Mouse (Mus musculus): Measurements from ENCODE around the gene Khk.

Khk gene

DNA sequence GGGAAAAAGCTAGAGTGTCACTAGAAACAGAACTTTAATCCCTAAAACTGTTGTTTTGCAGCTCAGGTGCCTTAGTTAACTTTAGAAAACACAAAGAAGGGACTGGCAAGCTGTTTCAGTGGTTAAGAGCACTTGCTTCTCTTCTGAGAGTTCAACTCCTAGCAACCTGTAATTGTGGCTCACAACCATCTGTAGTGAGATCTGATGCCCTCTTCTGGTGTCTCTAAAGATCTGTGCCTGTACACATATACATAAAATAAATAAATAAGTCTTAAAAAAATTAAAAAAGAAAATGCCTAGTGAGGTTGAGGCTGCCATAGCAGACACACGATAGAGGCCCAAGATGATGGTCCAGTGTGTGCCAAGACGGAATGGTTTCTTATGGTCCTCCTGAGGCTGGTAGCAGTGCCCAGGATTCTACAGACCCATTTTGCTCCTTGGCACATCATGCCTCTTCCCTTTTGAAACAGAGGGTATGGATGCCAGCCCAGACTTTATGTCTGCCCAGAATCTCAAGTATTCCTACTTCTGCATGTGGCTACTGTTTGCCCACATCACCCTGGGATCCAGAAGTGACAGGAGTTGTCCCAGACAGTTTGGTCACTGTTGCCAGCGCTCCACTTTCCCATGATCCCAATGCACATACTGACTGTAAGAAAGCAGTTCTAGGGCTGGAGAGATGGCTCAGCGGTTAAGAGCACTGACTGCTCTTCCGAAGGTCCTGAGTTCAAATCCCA lies 13.7 kb downstream of the Khk start:
- DNase-seq (ENCODE audit: extremely low read depth, low read depth, low spot score), result no peak

GRCm38 (mm10) chr5:30943004-30943403 lies 21.8 kb downstream of the Khk start:
- DNase-seq (ENCODE audit: extremely low read depth, low read depth, low spot score), result no peak

DNA sequence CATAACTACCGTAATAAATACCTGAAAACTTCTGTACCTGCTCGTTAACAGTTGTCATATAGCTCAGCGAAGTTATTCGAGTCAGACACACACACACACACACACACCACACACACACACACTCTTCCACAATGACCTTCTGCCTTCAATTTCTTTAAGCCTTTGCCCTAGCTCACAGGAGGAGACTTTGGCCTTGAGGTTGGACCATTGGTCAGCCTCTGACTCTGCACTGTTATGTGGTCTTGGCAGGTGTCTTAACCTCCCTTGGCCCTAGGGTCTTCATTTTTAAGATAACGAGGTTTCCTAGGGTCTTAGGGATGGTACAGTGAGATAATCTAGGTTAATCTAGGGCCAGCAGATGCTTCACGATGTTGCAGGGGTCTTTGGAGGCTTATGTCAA lies 23.1 kb downstream of the Khk start:
- DNase-seq (ENCODE audit: extremely low read depth, low read depth, low spot score), result no peak

- no peak for DNase-seq (ENCODE audit: extremely low read depth, low read depth, low spot score)
These were observed 23.9 kb downstream of the Khk start, which contains the start of gene Cgref1 for GRCm38 (mm10) chr5:30944956-30945781. Gene Cgref1, minus strand, starts transcription at chr5:30945591.

DNA sequence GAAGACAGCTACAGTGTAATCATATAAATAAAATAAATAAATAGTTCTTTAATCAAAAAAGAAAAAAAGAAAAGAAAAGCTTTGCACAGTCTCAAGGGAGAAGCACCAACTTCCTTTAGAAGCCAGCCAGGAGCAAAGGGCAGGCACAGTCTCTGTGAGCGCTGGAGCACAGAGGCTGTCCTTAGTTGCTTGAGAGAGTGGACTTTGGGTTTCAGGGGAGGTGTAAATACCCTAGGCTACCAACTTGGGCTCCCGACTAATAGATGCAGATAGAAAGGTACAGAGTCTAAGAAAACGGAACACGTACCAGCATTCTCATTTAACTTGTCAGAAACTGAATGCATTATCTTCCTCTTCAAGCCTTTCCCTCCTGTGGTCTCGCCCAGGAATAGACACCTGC lies 27.4 kb downstream of the Khk start:
- DNase-seq (ENCODE audit: extremely low read depth, low read depth, low spot score), result no peak

GRCm38 (mm10) chr5:30949654-30950326 lies 28.6 kb downstream of the Khk start:
- no peak for DNase-seq (ENCODE audit: extremely low read depth, low read depth, low spot score)

DNA sequence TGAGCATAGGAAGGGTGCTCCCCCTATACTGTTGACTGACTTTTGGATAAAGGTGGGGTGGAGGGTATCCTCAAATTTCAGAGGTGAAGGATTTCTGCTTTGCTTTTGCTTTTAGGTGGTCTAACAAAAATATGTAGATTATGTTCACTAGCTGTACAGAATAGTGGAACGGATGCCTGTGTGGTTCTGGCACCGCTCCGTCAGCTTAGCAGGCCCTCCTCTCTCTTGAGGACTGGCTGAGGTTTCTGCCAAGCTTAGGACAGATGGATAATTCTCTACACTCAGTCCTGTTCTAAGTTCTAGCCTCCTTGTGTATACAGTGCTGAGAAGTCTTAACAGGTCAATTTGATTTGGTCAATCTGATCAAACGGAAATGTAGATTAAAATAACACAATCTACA lies 29.2 kb downstream of the Khk start:
- DNase-seq (ENCODE audit: extremely low read depth, low read depth, low spot score), result no peak

DNA sequence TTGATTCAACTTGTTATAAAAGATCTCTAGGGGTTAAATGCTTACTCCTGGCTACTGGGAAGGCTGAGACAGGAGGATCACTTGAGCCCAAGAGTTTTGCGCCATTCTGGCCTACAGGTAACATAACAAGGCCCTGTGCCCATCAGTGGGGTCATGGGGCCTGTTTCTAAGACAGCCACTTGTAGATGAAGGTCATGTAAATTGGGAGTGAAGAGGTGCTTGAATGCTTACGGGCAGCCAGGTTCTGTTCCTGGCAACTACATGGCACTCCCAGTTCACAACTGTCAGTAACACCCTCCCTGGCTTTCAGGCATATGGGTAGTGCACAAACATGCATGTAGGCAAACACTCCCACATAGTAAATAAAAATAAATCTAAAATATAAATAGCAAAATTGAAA lies 29.7 kb downstream of the Khk start:
- DNase-seq (ENCODE audit: extremely low read depth, low read depth, low spot score), result no peak

DNA sequence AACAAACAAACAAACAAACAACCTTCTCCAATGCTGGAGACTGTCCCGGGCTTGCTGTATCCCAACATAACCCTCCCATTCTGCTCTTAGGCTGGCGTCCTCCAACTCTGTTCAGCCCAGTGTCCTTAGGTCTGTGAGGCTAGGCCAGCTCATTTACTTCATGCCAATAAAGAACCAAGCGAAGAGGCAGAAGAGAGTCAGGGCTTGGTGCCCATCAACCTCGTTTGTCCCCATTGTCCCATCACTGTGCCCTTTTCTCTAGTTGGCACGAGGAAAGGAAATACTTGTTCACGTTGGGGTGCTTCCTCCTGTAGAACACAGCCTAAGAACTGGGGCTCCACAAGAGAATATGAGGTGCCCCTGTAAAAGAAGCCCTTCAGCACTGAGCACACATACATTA lies 30.5 kb downstream of the Khk start:
- no peak for DNase-seq (ENCODE audit: extremely low read depth, low read depth, low spot score)

GRCm38 (mm10) chr5:30952551-30952950 lies 31.3 kb downstream of the Khk start:
- no peak for DNase-seq (ENCODE audit: extremely low read depth, low read depth, low spot score)

- no peak for DNase-seq (ENCODE audit: extremely low read depth, low read depth, low spot score)
These were observed 32.8 kb downstream of the Khk start for GRCm38 (mm10) chr5:30954065-30954464.

DNA sequence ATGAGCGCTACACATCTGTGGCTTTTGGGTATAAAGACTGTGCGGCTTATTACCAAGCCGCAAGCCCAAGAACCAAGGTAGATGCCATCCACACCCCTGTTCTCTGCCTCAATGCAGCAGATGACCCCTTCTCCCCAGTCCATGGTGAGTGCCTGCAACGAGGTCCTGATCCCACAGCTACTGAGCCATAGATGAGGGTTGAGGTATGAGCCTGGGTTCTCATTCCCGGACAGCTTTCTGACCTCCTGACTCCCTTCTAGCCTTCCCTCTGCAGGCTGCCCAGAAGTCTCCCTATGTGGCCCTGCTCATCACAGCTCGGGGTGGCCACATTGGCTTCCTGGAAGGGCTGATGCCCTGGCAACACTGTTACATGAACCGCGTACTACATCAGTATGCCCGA lies 33.3 kb downstream of the Khk start:
- no peak for DNase-seq (ENCODE audit: extremely low read depth, low read depth, low spot score)

GRCm38 (mm10) chr5:30955751-30956150 lies 34.5 kb downstream of the Khk start:
- no peak for DNase-seq (ENCODE audit: extremely low read depth, low read depth, low spot score)

DNA sequence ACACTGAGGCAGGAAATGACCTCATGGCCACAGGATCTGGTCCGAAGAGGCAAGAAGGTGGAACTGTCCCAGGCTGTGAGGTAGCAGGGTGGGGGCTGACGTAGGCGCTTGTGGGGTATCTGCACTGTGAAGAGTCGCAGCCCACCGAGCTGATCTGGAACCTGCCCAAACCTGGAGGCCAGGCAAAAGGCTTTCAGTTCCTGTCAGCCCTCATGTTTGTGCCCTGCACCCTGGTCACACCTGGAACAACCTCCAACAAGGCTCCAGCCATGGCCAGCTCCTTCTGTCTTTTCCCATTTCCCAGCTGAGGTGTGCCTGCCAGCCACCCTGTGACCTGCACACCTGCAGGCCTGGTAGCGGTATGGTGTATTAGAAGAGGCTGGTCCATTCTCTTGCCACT lies 36.7 kb downstream of the Khk start:
- DNase-seq (ENCODE audit: extremely low read depth, low read depth, low spot score), result no peak

GRCm38 (mm10) chr5:30959198-30959854 lies 38.1 kb downstream of the Khk start:
- no peak for DNase-seq (ENCODE audit: extremely low read depth, low read depth, low spot score)

GRCm38 (mm10) chr5:30959966-30960501 lies 38.8 kb downstream of the Khk start, which contains the start of gene Preb:
Gene Preb, minus strand, starts transcription at chr5:30960361.
- no peak for DNase-seq (ENCODE audit: extremely low read depth, low read depth, low spot score)

DNA sequence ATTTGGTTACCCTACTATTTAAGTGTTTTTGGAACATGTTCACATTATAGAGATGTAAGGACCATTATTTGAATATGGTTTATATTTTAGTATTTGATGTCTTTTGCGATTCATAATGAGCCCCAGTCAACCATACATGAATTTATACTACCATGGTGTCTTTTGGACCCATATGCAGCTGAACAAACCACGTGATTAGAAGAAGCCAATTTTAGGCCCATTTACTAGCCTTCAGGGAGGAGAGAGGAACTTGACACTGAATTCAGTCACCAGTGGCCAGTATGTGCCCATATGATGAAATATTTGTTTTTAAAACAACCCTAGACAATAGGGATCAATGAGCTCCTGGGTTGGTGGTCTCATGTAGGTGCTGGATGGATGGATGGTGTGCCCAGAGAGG lies 39.6 kb downstream of the Khk start:
- DNase-seq (ENCODE audit: extremely low read depth, low read depth, low spot score), result no peak

- no peak for DNase-seq (ENCODE audit: extremely low read depth, low read depth, low spot score)
These were observed 40.6 kb downstream of the Khk start for GRCm38 (mm10) chr5:30961545-30962505.

DNA sequence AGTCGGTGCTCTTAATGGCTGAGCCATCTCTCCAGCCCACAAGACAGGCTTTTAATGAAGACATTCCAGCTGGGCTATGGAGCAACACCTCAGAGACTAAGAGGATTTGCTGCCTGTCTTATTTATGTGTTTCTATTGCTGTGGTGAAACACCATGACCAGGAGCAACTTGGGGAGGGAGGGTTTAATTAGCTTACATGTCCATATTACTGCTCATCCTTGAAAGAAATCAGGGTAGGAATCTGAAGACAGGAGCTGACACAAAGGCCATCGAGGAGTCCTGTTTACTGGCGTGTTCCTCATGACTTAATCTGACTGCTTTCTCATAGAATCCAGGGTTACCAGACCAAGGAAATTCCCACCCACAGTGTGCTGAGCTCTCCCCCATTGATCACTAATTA lies 42.7 kb downstream of the Khk start:
- no peak for DNase-seq (ENCODE audit: extremely low read depth, low read depth, low spot score)

DNA sequence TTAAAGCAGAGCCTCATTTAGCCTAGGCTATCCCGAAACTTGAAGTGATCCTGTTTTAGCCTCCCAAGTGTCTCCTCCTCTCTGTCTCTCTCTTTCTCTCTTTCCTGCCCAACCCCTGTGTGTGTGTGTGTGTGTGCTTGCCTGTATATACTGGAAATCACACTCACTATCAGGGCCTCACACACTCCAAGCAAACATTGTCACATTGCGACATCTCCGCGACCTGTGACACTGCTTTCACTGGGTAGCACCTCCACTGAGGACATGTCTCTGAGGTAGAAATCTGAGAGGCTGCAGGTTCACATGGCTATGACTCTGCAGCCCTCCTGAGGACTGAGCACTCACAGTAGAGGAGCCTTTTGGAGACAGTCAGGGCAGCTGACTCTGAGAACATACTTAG lies 45.0 kb downstream of the Khk start:
- no peak for DNase-seq (ENCODE audit: extremely low read depth, low read depth, low spot score)
